Comparison of ENCODE assay signal across 18 mouse cellular contexts in the genomic region with DNA sequence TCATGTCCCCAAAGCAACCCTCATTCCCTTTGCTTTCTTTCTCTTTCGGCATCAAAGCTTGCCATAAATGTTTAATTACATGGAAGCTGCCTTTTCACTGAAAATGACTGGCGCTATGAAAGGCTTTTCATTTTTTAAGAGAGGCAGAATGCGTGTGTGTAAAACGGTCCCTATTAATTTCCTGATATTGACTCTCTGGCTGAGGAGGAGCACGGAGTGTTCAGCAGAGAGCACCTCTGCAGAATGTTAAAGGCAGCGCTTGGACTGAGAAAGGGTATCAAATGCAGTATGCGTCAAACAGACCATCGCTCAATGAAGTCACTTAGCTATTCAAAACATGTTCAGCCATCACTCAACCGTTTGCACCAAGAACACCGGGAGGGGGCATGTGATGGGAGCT. TPM values are rescaled to one million over a fixed set of nuclear protein-coding genes. Genes with fewer than 3 reads are reported as not detected.
DNase-seq lines count a peak whose midpoint lies in the region; ATAC-seq and TF ChIP-seq lines count a peak whose summit lies in the region.
"Had no signal": no experiment of that assay in that cellular context is flagged by ENCODE, and none has a peak within 500 bp of the region (broad histone marks: within the 10 kb centered on the region; RNA-seq: fewer than 3 reads in every experiment).

No protein-coding gene starts in this region.

- H3K27ac ChIP-seq in forebrain, embryonic 13.5 days = peak overlapping the region; percentile 19; the same call in 1 of the 2 replicates
- H3K27ac ChIP-seq in forebrain, embryonic 11.5 days (ENCODE audit: low read depth, low read length) = no peak overlapping the region
- peak overlapping the region; percentile 58; the same call in 1 of the 2 replicates for H3K27ac ChIP-seq in hindbrain, embryonic 14.5 days
- H3K27ac ChIP-seq in midbrain, postnatal 0 days (ENCODE audit: low read depth, low read length) = peak overlapping the region; percentile 57
- H3K27ac ChIP-seq: heart, adult 2 months; limb, embryonic 15.5 days; macrophage had no signal

- no peaks in the 10 kb centered on the region for H3K36me3 ChIP-seq in forebrain, embryonic 13.5 days (ENCODE audit: poor library complexity, severe bottlenecking)
- H3K36me3 ChIP-seq in forebrain, embryonic 11.5 days (ENCODE audit: control insufficient read depth, insufficient read depth, low read length) = no peaks in the 10 kb centered on the region
- H3K36me3 ChIP-seq in hindbrain, embryonic 14.5 days (replicated peaks; ENCODE audit: control insufficient read depth, insufficient read depth) = no peaks in the 10 kb centered on the region
- no peaks in the 10 kb centered on the region for H3K36me3 ChIP-seq in midbrain, postnatal 0 days (ENCODE audit: insufficient read depth, low read length)
- H3K36me3 ChIP-seq: limb, embryonic 15.5 days had no signal

- no peak for TF ChIP-seq CTCF in brain, embryonic 14.5 days (IDR thresholded peaks at IDR 0.05; ENCODE audit: borderline replicate concordance, extremely low read depth, insufficient read depth, insufficient read length)
- TF ChIP-seq CTCF in midbrain, postnatal 0 days (IDR thresholded peaks at IDR 0.05) = no peak

- H3K27me3 ChIP-seq in forebrain, embryonic 13.5 days = peaks cover 28% of the 10 kb centered on the region
- H3K27me3 ChIP-seq in forebrain, embryonic 11.5 days (ENCODE audit: control insufficient read depth, insufficient read depth, low read length) = peaks cover 6% of the 10 kb centered on the region
- H3K27me3 ChIP-seq in hindbrain, embryonic 14.5 days (ENCODE audit: control insufficient read depth, insufficient read depth, low read length) = no peaks in the 10 kb centered on the region
- no peaks in the 10 kb centered on the region for H3K27me3 ChIP-seq in midbrain, postnatal 0 days (ENCODE audit: insufficient read depth, low read length)

- ATAC-seq in forebrain, embryonic 13.5 days = no peak
- ATAC-seq in forebrain, embryonic 11.5 days (replicated peaks; ENCODE audit: low FRiP score) = no peak
- ATAC-seq in hindbrain, embryonic 14.5 days (ENCODE audit: low FRiP score) = no peak
- no peak for ATAC-seq in midbrain, postnatal 0 days (ENCODE audit: low FRiP score)

- no peak for DNase-seq in forebrain, embryonic 11.5 days (ENCODE audit: low spot score)
- DNase-seq in brain, embryonic 14.5 days (ENCODE audit: low read depth) = peak; percentile 60
- peak; percentile 39 for DNase-seq in hindbrain, embryonic 14.5 days (ENCODE audit: low spot score)
- DNase-seq in midbrain, postnatal 0 days (ENCODE audit: low spot score) = peak; percentile 32
- no peak for DNase-seq in spleen, adult 12 weeks (ENCODE audit: low spot score)
- DNase-seq in kidney, postnatal 14 days = no peak
- no peak for DNase-seq in embryo, embryonic 11 days
- DNase-seq: adrenal gland, postnatal 25 days; heart, adult 2 months; heart, postnatal 10 days; lung, adult 18-20 months; thymus, postnatal 36 days had no signal

- no peaks in the 10 kb centered on the region for H3K9me3 ChIP-seq in forebrain, embryonic 13.5 days (replicated peaks)
- no peaks in the 10 kb centered on the region for H3K9me3 ChIP-seq in forebrain, embryonic 11.5 days (ENCODE audit: control insufficient read depth, low read length)
- no peaks in the 10 kb centered on the region for H3K9me3 ChIP-seq in hindbrain, embryonic 14.5 days (ENCODE audit: control insufficient read depth, low read length)
- H3K9me3 ChIP-seq in midbrain, postnatal 0 days (ENCODE audit: low read length) = no peaks in the 10 kb centered on the region
- H3K9me3 ChIP-seq: limb, embryonic 15.5 days had no signal

- H3K4me1 ChIP-seq in forebrain, embryonic 13.5 days = peaks cover 17% of the 10 kb centered on the region
- no peaks in the 10 kb centered on the region for H3K4me1 ChIP-seq in forebrain, embryonic 11.5 days (replicated peaks; ENCODE audit: control insufficient read depth, insufficient read depth, low read length)
- peaks cover 32% of the 10 kb centered on the region for H3K4me1 ChIP-seq in hindbrain, embryonic 14.5 days (replicated peaks; ENCODE audit: control insufficient read depth, insufficient read depth, low read length)
- H3K4me1 ChIP-seq in midbrain, postnatal 0 days (ENCODE audit: insufficient read depth, low read length) = peaks cover 9% of the 10 kb centered on the region; the same call in 1 of the 2 replicates

- peak overlapping the region; percentile 57 for H3K4me3 ChIP-seq in forebrain, embryonic 13.5 days
- no peak overlapping the region for H3K4me3 ChIP-seq in forebrain, embryonic 11.5 days (ENCODE audit: low read depth, low read length)
- H3K4me3 ChIP-seq in hindbrain, embryonic 14.5 days (replicated peaks; ENCODE audit: low read length) = peak overlapping the region; percentile 68
- peak overlapping the region; percentile 79 for H3K4me3 ChIP-seq in midbrain, postnatal 0 days (ENCODE audit: low read depth, low read length)
- H3K4me3 ChIP-seq: heart, adult 2 months; limb, embryonic 15.5 days had no signal

- peak overlapping the region; percentile 72 for H3K4me2 ChIP-seq in forebrain, embryonic 13.5 days
- no peak overlapping the region for H3K4me2 ChIP-seq in forebrain, embryonic 11.5 days (ENCODE audit: low read depth, low read length, severe bottlenecking)
- H3K4me2 ChIP-seq in hindbrain, embryonic 14.5 days (replicated peaks) = peak overlapping the region; percentile 67
- peak overlapping the region; percentile 75 for H3K4me2 ChIP-seq in midbrain, postnatal 0 days (ENCODE audit: low read depth, low read length, poor library complexity, severe bottlenecking)
- H3K4me2 ChIP-seq: limb, embryonic 15.5 days had no signal

- no peak overlapping the region; the same call in 1 of the 2 replicates for H3K9ac ChIP-seq in forebrain, embryonic 13.5 days
- H3K9ac ChIP-seq in forebrain, embryonic 11.5 days (ENCODE audit: low read length) = no peak overlapping the region
- H3K9ac ChIP-seq in hindbrain, embryonic 14.5 days = peak overlapping the region; percentile 85
- peak overlapping the region; percentile 55 for H3K9ac ChIP-seq in midbrain, postnatal 0 days (replicated peaks; ENCODE audit: low read length, poor library complexity, severe bottlenecking)
- H3K9ac ChIP-seq: limb, embryonic 15.5 days had no signal

- WGBS in forebrain, embryonic 13.5 days = 47% methylated on average over 10 of the region's 10 CpGs
- 67% methylated on average over 10 of the region's 10 CpGs for whole genome bisulfite sequencing in forebrain, embryonic 11.5 days
- WGBS in hindbrain, embryonic 14.5 days = 28% methylated on average over 10 of the region's 10 CpGs
- WGBS in midbrain, postnatal 0 days = 26% methylated on average over 10 of the region's 10 CpGs

- TF ChIP-seq POLR2A in brain, embryonic 14.5 days (IDR thresholded peaks at IDR 0.05; ENCODE audit: borderline replicate concordance, extremely low read depth, insufficient read depth, insufficient read length, poor library complexity, severe bottlenecking) = no peak

RNA-seq across cellular contexts. Expression of a gene that starts 2.9 kb away (rescaled TPM):
- polyA plus RNA-seq in forebrain, embryonic 13.5 days (2015; fragmentation: Nextera tagmentation; extraction: Ambion mirVana) = 3.5 and 4.4 TPM in 2 replicates
- polyA plus RNA-seq in forebrain, embryonic 11.5 days (2014; fragmentation: Nextera tagmentation; extraction: Ambion mirVana) = 0.56 and 0.75 TPM in 2 replicates
- 8.0 and 17.5 TPM in 2 replicates for polyA plus RNA-seq in brain, embryonic 14.5 days (2012; rRNA removed)
- polyA plus RNA-seq in hindbrain, embryonic 14.5 days (2014; fragmentation: Nextera tagmentation; extraction: Ambion mirVana) = 14.7 and 15.4 TPM in 2 replicates
- 22.3 and 22.6 TPM in 2 replicates for total RNA-seq in midbrain, postnatal 0 days (2014; rRNA removed)
- 15.7 and 16.7 TPM in 2 replicates for polyA plus RNA-seq in midbrain, postnatal 0 days (2015; fragmentation: Nextera tagmentation; extraction: Ambion mirVana)
- total RNA-seq: gastrocnemius, adult 8-10 months; heart, adult 2 months; heart, postnatal 10 days had no signal
- polyA plus RNA-seq: heart, adult 2 months; kidney, embryonic 16.5 days; macrophage; spleen, adult 2 months had no signal

RNA-seq across cellular contexts. Expression of a gene that starts 57.0 kb away (rescaled TPM):
- polyA plus RNA-seq in forebrain, embryonic 13.5 days (2015; fragmentation: Nextera tagmentation; extraction: Ambion mirVana) = 148 and 160 TPM in 2 replicates
- 142 and 145 TPM in 2 replicates for polyA plus RNA-seq in forebrain, embryonic 11.5 days (2014; fragmentation: Nextera tagmentation; extraction: Ambion mirVana)
- polyA plus RNA-seq in brain, embryonic 14.5 days (2012; rRNA removed) = 56.7 and 68.1 TPM in 2 replicates
- 105 and 108 TPM in 2 replicates for polyA plus RNA-seq in hindbrain, embryonic 14.5 days (2014; fragmentation: Nextera tagmentation; extraction: Ambion mirVana)
- total RNA-seq in midbrain, postnatal 0 days (2014; rRNA removed) = 29.5 and 37.3 TPM in 2 replicates
- 116 and 120 TPM in 2 replicates for polyA plus RNA-seq in midbrain, postnatal 0 days (2015; fragmentation: Nextera tagmentation; extraction: Ambion mirVana)

Comparison
In these comparisons a context has a peak if more than half of its experiments do, and no peak if none do; other contexts are left out.
1. H3K9ac ChIP-seq: peak in hindbrain, embryonic 14.5 days (single experiment) and midbrain, postnatal 0 days (single experiment); none in forebrain, embryonic 13.5 days (single experiment) and forebrain, embryonic 11.5 days (single experiment).
2. DNase-seq: peak in brain, embryonic 14.5 days (single experiment), hindbrain, embryonic 14.5 days (single experiment) and midbrain, postnatal 0 days (single experiment); none in forebrain, embryonic 11.5 days (single experiment), spleen, adult 12 weeks (single experiment), kidney, postnatal 14 days (single experiment) and embryo, embryonic 11 days (single experiment).